Mouse (Mus musculus) olfactory bulb, adult 2 months (tissue): ENCODE results near the gene Nexn. TPM values are rescaled to one million over a fixed set of nuclear protein-coding genes. Genes with fewer than 3 reads are reported as not detected.

Experiments
- H3K27ac ChIP-seq: fragments of 200-500 bp; 2 replicates; pipeline ENCODE4 v1.5.1; 2012; ENCODE audit warnings: low read depth, low read length; ENCODE audit not compliant: insufficient read depth
- H3K4me1 ChIP-seq: fragments of 200-500 bp; 2 replicates; pipeline ENCODE4 v1.6.1; 2012; ENCODE audit warnings: low read length; ENCODE audit not compliant: control insufficient read depth, insufficient read depth
- H3K4me3 ChIP-seq: fragments of 200-500 bp; 2 replicates; pipeline ENCODE4 v1.5.1; 2012; ENCODE audit warnings: mild to moderate bottlenecking, low read depth, low read length, moderate library complexity; ENCODE audit not compliant: insufficient read depth
- CTCF ChIP-seq: fragments of 200-500 bp; IDR thresholded peaks from 2 replicates; pipeline ENCODE4 v1.5.1; 2012; ENCODE audit warnings: low read depth, mild to moderate bottlenecking, low read length, moderate library complexity; ENCODE audit not compliant: insufficient read depth
- POLR2A ChIP-seq: fragments of 200-500 bp; IDR thresholded peaks from 2 replicates; pipeline ENCODE4 v1.6.1; 2012; ENCODE audit warnings: mild to moderate bottlenecking, low read depth, low read length, moderate library complexity; ENCODE audit not compliant: insufficient read depth
- WGBS: fragments of 180-500 bp; shearing (Covaris S2); methylation state at CpG from one replicate; pipeline ENCODE4 v1.1.7; 2018; 5-methylcytosine and 5-hydroxymethylcytosine counted together
- polyA plus RNA-seq: library from polyadenylated mRNA; stranded (reverse); fragments of >200 nt; gene quantifications from 2 replicates; pipeline ENCODE4 v1.2.4, GENCODE M21; 2012; ENCODE audit warnings: low replicate concordance; ENCODE audit not compliant: missing spikeins, insufficient read depth, insufficient read length

Gene Nexn
- polyA plus RNA-seq, 1 experiment: not detected

DNA sequence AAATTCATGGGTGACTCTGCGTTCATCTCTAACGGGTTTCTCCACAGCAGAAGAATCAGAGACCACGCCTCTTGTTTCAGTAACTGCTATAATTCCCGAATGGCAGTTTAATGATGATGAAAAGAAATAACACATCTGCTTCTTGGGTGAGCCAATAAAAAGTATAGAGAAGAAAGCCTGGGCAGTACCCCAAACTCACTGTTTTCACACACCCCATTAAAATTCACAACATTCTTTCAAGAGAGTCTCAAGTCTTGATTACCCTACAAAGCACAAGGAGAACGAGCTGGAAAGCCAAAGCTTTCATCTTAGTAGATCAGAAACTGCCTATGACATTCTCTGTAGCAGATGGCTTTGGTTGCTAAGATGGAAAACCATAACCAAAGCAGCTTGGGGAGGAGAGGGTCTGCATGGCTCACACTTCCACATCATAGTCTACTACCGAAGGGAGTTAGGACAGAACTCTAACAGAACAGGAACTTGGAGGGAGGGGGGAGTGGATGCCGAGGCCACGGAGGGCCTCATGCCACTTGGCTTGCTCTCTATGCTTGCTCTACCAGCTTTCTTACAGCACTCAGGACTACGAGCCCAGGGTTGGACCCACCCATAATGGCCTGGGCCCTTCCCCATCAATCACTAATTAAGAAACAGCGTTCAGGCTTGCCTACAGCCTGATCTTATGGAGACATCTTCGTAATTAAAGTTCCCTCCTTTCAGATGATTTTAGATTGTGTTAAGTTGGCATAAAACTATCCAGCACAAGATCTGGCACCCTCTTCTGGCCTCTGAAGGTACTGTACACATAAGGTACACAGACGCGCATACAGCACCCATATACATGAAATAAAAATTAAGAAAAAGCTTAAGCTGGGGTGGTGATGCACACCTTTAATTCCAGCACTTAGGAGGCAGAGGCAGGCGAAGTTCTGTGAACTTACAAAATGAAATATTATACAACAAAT is 34.5 kb upstream of the Nexn start:
- Histone ChIP-seq H3K4me1 (no peaks in the 10 kb centered on the region), H3K4me3 (no peak overlapping the region), H3K27ac (no peak overlapping the region)
- TF ChIP-seq CTCF (no peak), POLR2A (no peak)
- WGBS: 82% methylated on average over 14 of the region's 14 CpGs

DNA sequence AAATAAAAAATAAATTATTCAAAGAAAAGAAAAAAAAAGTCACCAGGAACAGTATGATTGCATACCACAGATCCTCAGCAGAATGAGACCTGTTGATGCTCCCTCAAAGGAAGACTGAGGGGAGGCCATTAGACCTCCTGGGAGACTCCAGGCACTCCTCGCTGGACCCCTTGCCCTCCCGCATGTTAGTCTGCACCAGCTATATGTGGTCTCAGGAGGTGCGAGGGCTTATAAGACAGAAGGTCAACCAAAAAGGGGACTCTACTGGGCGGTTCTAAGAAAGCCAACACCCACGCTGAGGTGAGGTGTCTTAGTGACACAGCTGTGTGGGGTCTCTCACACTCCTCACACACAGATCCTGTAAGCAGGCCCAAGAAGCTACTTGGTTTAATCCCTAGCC is 29.7 kb upstream of the Nexn start:
- no peak overlapping the region for H3K4me3 ChIP-seq
- TF ChIP-seq CTCF (no peak), POLR2A (no peak)
- H3K4me1 ChIP-seq: no peaks in the 10 kb centered on the region
- WGBS: 94% methylated on average over 5 of the region's 5 CpGs
- no peak overlapping the region for H3K27ac ChIP-seq

DNA sequence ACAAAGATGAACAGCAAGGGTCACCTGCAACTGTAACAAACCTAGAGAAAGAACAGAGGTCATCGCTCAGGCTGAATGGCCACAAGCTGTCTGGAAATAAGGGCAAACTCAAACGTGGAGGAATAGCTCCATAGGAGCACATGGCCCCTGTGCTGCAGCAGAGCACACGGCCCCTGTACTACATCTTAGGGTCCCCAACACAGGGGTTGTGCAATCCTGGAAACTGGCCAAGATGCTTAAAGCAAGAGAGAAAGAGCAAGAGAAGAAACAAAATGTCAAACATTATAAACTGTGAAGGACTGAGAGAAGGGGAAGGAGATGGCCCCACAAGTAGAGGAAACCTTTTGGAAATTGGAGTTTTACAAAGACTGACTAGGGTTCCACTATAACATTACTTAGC is 28.2 kb upstream of the Nexn start:
- no peaks in the 10 kb centered on the region for H3K4me1 ChIP-seq
- H3K27ac ChIP-seq: no peak overlapping the region
- WGBS: 83% methylated on average over 3 of the region's 3 CpGs
- no peak for TF ChIP-seq POLR2A
- TF ChIP-seq CTCF: no peak
- no peak overlapping the region for H3K4me3 ChIP-seq

DNA sequence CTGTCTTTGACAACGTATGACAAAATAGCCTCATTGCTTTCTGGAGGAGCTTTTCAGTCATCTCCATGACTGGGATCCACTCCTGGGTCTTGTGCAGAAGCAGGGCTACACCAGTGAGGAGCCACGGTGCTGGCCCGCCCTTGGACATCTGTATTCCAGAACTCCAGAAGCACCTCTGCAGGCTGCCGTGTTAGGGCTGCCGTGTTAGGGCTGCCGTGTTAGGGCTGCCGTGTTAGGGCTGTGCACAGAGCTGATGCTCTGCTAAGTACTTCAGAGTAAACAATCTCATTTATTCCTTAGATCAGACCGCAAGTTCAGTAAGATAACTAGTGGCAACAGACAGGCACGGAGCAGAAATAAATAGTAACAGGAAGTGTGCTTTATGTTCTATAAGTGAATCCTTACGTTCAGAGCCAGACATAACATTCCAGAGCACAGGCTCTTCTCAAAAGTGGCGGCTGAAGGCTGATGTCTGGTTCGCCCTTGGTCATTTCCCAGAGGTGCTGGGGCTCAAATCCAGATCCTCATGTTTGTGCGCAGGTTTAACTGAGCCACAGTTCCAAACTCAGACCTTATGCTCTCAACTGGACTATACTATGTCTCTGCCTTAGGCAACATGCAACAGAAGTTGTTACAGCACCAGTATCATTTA is 27.5 kb upstream of the Nexn start:
- no peak overlapping the region for H3K27ac ChIP-seq
- WGBS: 94% methylated on average over 13 of the region's 13 CpGs
- H3K4me1 ChIP-seq: no peaks in the 10 kb centered on the region
- no peak overlapping the region for H3K4me3 ChIP-seq
- TF ChIP-seq POLR2A (no peak), CTCF (no peak)

DNA sequence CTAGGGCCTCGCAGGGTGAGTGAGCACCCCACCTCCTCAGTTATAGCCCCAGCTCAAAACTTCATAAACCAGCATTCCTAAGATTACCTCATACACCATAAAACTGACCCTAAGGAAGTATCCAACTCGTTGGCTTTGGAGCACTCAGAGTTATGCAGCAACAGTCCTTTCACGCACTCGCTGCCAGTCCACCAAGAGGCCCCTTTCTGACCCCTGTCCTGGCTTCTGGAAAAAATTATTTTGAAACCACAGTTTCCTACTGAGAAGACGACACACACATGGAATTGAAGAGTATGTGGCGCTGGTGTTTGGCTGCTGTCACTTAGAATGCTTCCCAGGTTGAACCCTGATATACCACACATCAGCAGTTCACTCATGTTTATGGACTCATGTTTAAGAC is 25.7 kb upstream of the Nexn start:
- TF ChIP-seq CTCF (no peak), POLR2A (no peak)
- WGBS: 91% methylated on average over 6 of the region's 6 CpGs
- no peak overlapping the region for H3K27ac ChIP-seq
- no peak overlapping the region for H3K4me3 ChIP-seq
- no peaks in the 10 kb centered on the region for H3K4me1 ChIP-seq

DNA sequence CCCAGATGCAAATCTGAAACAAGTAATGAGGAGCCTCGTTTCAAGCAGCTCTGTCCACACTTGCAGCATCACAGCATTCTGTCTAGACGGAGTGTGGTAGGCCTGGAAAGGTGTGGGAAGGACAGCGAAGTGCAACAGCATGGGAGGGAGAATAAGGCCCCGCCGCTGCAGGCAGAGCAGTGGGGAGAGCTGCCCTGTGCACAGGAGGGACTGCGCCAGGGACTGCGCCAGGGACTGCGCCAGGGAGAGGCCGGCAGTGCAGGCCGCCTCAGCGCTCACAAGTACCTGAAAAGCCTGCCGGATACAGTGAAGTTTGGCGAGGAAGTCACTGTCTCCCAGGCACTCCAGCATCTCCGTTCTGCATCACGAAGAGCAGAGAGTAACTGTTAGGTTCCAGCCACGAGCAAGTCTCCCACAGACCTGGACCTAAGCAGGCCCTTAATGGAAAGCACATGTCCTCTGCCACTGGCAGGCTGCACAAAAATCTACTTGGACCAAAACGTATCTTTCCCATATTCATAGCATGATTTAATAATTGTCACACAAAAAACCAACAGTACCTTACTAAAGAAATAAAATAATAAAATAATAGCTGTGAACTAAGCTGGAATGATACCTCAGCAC is 24.1 kb upstream of the Nexn start:
- TF ChIP-seq POLR2A (no peak), CTCF (no peak)
- no peak overlapping the region for H3K27ac ChIP-seq
- no peaks in the 10 kb centered on the region for H3K4me1 ChIP-seq
- no peak overlapping the region for H3K4me3 ChIP-seq
- 93% methylated on average over 17 of the region's 17 CpGs for WGBS

DNA sequence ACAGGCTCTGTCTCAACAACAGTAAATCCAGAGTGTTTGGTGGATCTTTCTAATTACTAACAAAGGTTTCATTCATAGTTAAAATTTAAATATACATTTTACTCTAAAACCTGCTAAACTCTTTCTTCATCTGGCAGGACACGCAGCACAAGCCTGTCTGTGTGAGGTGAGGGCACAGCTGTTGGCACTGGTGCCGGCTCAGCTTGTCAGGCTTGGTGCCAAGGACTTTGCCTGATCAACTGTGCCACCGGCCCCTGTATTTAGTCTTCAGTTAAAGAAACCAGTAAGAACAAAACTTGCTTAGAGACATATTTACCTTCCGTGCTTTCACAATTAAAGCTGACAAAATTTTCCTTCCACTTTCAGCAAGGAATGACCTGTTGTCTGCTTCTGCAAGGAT is 22.6 kb upstream of the Nexn start:
- WGBS: 52% methylated on average over 4 of the region's 4 CpGs
- Histone ChIP-seq H3K4me3 (no peak overlapping the region), H3K4me1 (no peaks in the 10 kb centered on the region), H3K27ac (no peak overlapping the region)
- TF ChIP-seq CTCF: no peak
- TF ChIP-seq POLR2A: no peak

DNA sequence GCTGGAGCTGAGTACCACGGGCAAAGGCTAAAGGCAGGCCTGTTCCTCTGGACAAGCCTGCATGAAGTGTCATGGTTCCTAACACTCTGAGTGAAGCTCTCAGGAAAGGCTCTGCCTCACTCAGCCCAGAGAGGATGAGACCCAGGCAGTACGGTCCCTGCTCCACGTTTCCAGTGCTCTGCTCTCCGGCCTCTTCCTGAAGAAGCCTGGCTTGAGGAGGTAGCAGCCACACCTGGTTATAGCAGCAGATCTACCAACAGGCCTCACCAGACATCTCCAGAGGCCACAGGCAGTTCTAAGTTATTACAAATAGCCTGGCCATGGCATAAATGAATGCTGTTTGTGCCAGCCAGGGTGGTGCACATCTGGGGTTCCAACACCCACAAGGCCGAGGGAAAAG is 22.1 kb upstream of the Nexn start:
- Histone ChIP-seq H3K4me1 (no peaks in the 10 kb centered on the region), H3K4me3 (no peak overlapping the region), H3K27ac (no peak overlapping the region)
- 89% methylated on average over 5 of the region's 5 CpGs for WGBS
- TF ChIP-seq POLR2A (no peak), CTCF (no peak)

DNA sequence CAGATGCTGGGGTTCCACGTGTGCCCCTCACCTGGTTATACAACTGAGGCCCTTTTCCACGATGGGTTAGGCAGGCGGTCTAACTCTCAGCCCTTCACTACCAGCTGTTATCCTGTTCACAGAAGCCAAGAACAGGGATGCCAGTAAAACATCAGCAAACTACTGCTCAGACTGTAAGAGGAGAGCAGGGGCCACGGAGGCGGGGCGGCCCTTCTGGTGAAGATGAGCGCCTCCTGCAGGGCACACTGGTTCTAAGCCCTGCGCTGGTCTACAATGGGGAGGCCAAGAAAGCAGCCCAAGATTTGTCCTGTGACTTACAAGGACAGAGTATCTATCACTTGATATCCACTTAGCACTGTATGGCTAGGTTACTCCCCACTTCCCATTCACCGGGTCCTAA is 21.7 kb upstream of the Nexn start:
- H3K4me1 ChIP-seq: no peaks in the 10 kb centered on the region
- no peak overlapping the region for H3K4me3 ChIP-seq
- WGBS: 93% methylated on average over 9 of the region's 9 CpGs
- H3K27ac ChIP-seq: no peak overlapping the region
- no peak for TF ChIP-seq POLR2A
- no peak for TF ChIP-seq CTCF
